Mouse (Mus musculus) limb, embryonic 14.5 days (tissue): Measurements from ENCODE around the gene Npas2. TPM values are rescaled to one million over a fixed set of nuclear protein-coding genes. Genes with fewer than 3 reads are reported as not detected.

Experiments
- ATAC-seq: fragments of 200-750 bp; cut with Nextera tagmentation; 2 replicates; pipeline ENCODE4 v1.8.0; 2017; ENCODE audit warnings: low read depth, moderate number of reproducible peaks, moderate TSS enrichment; ENCODE audit not compliant: low FRiP score
- DNase-seq: peaks from one replicate; pipeline ENCODE4 v3.0.0-alpha.2; 2015; ENCODE audit warnings: low spot score
- H3K27ac ChIP-seq: fragments of 300-500 bp; sonication (generic); replicated peaks from 2 replicates; pipeline ENCODE4 v1.5.1; 2014; ENCODE audit warnings: low read depth, mild to moderate bottlenecking, low read length, moderate library complexity, mixed read lengths
- H3K27me3 ChIP-seq: fragments of 300-500 bp; sonication (generic); 2 replicates; pipeline ENCODE4 v1.6.1; 2014; ENCODE audit warnings: low read length, mixed read lengths; ENCODE audit not compliant: control insufficient read depth, insufficient read depth
- H3K36me3 ChIP-seq: fragments of 300-500 bp; sonication (generic); 2 replicates; pipeline ENCODE4 v1.6.1; 2014; ENCODE audit warnings: mild to moderate bottlenecking, low read length, moderate library complexity, mixed read lengths; ENCODE audit not compliant: control insufficient read depth, insufficient read depth
- H3K4me1 ChIP-seq: fragments of 300-500 bp; sonication (generic); 2 replicates; pipeline ENCODE4 v1.6.1; 2014; ENCODE audit warnings: antibody characterized with exemption, low read length, mixed read lengths; ENCODE audit not compliant: control insufficient read depth, insufficient read depth
- H3K4me2 ChIP-seq: fragments of 300-500 bp; sonication (generic); replicated peaks from 2 replicates; pipeline ENCODE4 v1.6.1; 2014; ENCODE audit warnings: low read depth, mild to moderate bottlenecking, low read length, moderate library complexity; ENCODE audit not compliant: severe bottlenecking
- H3K4me3 ChIP-seq: fragments of 300-500 bp; sonication (generic); replicated peaks from 2 replicates; pipeline ENCODE4 v1.5.1; 2014; ENCODE audit warnings: low read length
- H3K9ac ChIP-seq: fragments of 300-500 bp; sonication (generic); 2 replicates; pipeline ENCODE4 v1.6.1; 2014; ENCODE audit warnings: mild to moderate bottlenecking, low read depth, low read length, moderate library complexity; ENCODE audit not compliant: severe bottlenecking
- H3K9me3 ChIP-seq: fragments of 300-500 bp; sonication (generic); 2 replicates; pipeline ENCODE4 v1.6.1; 2016; ENCODE audit warnings: low read length; ENCODE audit not compliant: control insufficient read depth
- POLR2A ChIP-seq: fragments of 200-500 bp; IDR thresholded peaks from 2 replicates; pipeline ENCODE4 v1.8.0; 2012; ENCODE audit warnings: inconsistent platforms, mild to moderate bottlenecking, moderate library complexity, borderline replicate concordance; ENCODE audit not compliant: insufficient read depth, insufficient read length; ENCODE audit errors: extremely low read depth
- WGBS: fragments of 180-500 bp; shearing (Covaris S2); extraction: QIAGEN DNeasy Blood & Tissue Kit; methylation state at CpG from one replicate; pipeline ENCODE4 v1.1.7; 2014; 5-methylcytosine and 5-hydroxymethylcytosine counted together
- polyA plus RNA-seq, 2 experiments: library from polyadenylated mRNA; depleted of rRNA in 1 of 2; stranded (reverse) in 1 of 2; unstranded in 1 of 2; fragments of >200 nt; fragmentation: Nextera tagmentation in 1 of 2; extraction: Ambion mirVana in 1 of 2; gene quantifications; 2 replicates each; pipeline versions ENCODE4 v1.2.1 to v1.2.3; 2012 to 2014

Npas2 gene
- polyA plus RNA-seq, 2 experiments: 2.0 to 3.2 TPM

- Histone ChIP-seq H3K4me3 (no peak overlapping the region), H3K9ac (no peak overlapping the region), H3K4me1 (peaks cover 11% of the 10 kb centered on the region), H3K9me3 (no peaks in the 10 kb centered on the region), H3K4me2 (no peak overlapping the region), H3K27ac (no peak overlapping the region), H3K36me3 (no peaks in the 10 kb centered on the region), H3K27me3 (peaks cover 34% of the 10 kb centered on the region)
- no peak for DNase-seq
- ATAC-seq: no peak
- WGBS: 69% methylated on average over 5 of the region's 5 CpGs
- no peak for TF ChIP-seq POLR2A
These were observed 2.4 kb upstream of the Npas2 start for GRCm38 (mm10) chr1:39191122-39191521.

GRCm38 (mm10) chr1:39192460-39192996 is 1.0 kb upstream of the Npas2 start:
- no peak overlapping the region for H3K27ac ChIP-seq
- H3K27me3 ChIP-seq: peaks cover 38% of the 10 kb centered on the region

GRCm38 (mm10) chr1:39193862-39194675 is 538 bp downstream of the Npas2 start:
- Histone ChIP-seq H3K27ac (no peak overlapping the region), H3K4me2 (peak overlapping the region; percentile 99), H3K36me3 (no peaks in the 10 kb centered on the region), H3K9me3 (no peaks in the 10 kb centered on the region), H3K27me3 (peaks cover 38% of the 10 kb centered on the region), H3K4me1 (peaks cover 11% of the 10 kb centered on the region), H3K9ac (peak overlapping the region; percentile 71), H3K4me3 (peak overlapping the region; percentile 69)
- DNase-seq: no peak
- TF ChIP-seq POLR2A: no peak
- 0 out of 2 replicates have a peak, but pooled peaks have one; percentile 34 for ATAC-seq
- WGBS: 0% methylated on average over 29 of the region's 76 CpGs

More at GRCm38 (mm10) chr1:39192460-39192996, 1.0 kb upstream of the Npas2 start:
- Histone ChIP-seq H3K4me2 (peak overlapping the region; percentile 99), H3K9me3 (no peaks in the 10 kb centered on the region), H3K4me3 (peak overlapping the region; percentile 69), H3K9ac (no peak overlapping the region; the same call in 1 of the 2 replicates), H3K4me1 (peaks cover 11% of the 10 kb centered on the region), H3K36me3 (no peaks in the 10 kb centered on the region)
- DNase-seq (peak; percentile 58), ATAC-seq (peak; percentile 31; the same call in 1 of the 2 replicates)
- no peak for TF ChIP-seq POLR2A
- under 1% methylated on average over 28 of the region's 28 CpGs for WGBS

GRCm38 (mm10) chr1:39194959-39195358 is 1.4 kb downstream of the Npas2 start:
- no peak overlapping the region for H3K9ac ChIP-seq
- peak overlapping the region; percentile 99; the same call in 1 of the 2 replicates for H3K4me2 ChIP-seq
- peak overlapping the region; percentile 69 for H3K4me3 ChIP-seq
- H3K36me3 ChIP-seq: no peaks in the 10 kb centered on the region
- no peak overlapping the region for H3K27ac ChIP-seq
- peaks cover 38% of the 10 kb centered on the region for H3K27me3 ChIP-seq
- 1% methylated on average over 11 of the region's 11 CpGs for WGBS
- no peak for ATAC-seq
- no peak for TF ChIP-seq POLR2A
- no peaks in the 10 kb centered on the region for H3K9me3 ChIP-seq
- DNase-seq: no peak
- H3K4me1 ChIP-seq: peaks cover 11% of the 10 kb centered on the region

GRCm38 (mm10) chr1:39196126-39196525 is 2.6 kb downstream of the Npas2 start:
- Histone ChIP-seq H3K27me3 (peaks cover 34% of the 10 kb centered on the region), H3K4me2 (no peak overlapping the region), H3K4me3 (no peak overlapping the region), H3K9ac (no peak overlapping the region), H3K9me3 (no peaks in the 10 kb centered on the region), H3K4me1 (peaks cover 11% of the 10 kb centered on the region), H3K27ac (no peak overlapping the region), H3K36me3 (no peaks in the 10 kb centered on the region)
- no peak for TF ChIP-seq POLR2A
- ATAC-seq (no peak), DNase-seq (no peak)
- WGBS: 33% methylated on average over 6 of the region's 6 CpGs
